Mouse (Mus musculus) B cell, adult 62 days (primary cell): ENCODE data around the gene Tmem220. TPM values are rescaled to one million over a fixed set of nuclear protein-coding genes. Genes with fewer than 3 reads are reported as not detected.

Experiments
- total RNA-seq: library from RNA; stranded (reverse); gene quantifications from 4 replicates; pipeline ENCODE4 v1.2.4, GENCODE M21; 2023

The Tmem220 gene
- 0.60 to 1.5 TPM in 2 of 4 replicates, not detected in the others for total RNA-seq

GRCm38 (mm10) chr11:67024867-67025477 lies at the start of gene Tmem220:
Gene Tmem220 (plus strand): TSS chr11:67025154.

GRCm38 (mm10) chr11:67052321-67052952 lies 27.5 kb downstream of the Tmem220 start, which contains the start of the genes Adprm and Sco1:
Gene Adprm (minus strand): TSS chr11:67052594.
Gene Sco1 (plus strand): TSS chr11:67052670.

GRCm38 (mm10) chr11:67078000-67078399 lies 53.0 kb downstream of the Tmem220 start, which contains the start of gene Myh3:
Gene Myh3 (plus strand): TSS chr11:67078300.

Other genes with a start within 250 kb of the Tmem220 start
- not detected in 4 replicates for gene Pirt, start 113.2 kb upstream of the Tmem220 start, total RNA-seq
- not detected in 4 replicates for gene Tmem238l, start 68.5 kb upstream of the Tmem220 start, total RNA-seq
- 28.5 to 34.6 TPM (median 31.3 TPM) in 4 replicates for gene Adprm, start 27.4 kb downstream of the Tmem220 start, total RNA-seq
- gene Sco1, start 27.5 kb downstream of the Tmem220 start, total RNA-seq, result 9.5 to 12.5 TPM (median 10.8 TPM) in 4 replicates
- 0.12 to 0.13 TPM in 2 of 4 replicates, not detected in the others for gene Myh3, start 53.1 kb downstream of the Tmem220 start, total RNA-seq
- not detected in 4 replicates for gene Myh2, start 145.9 kb downstream of the Tmem220 start, total RNA-seq
- not detected in 4 replicates for gene Myh1, start 174.9 kb downstream of the Tmem220 start, total RNA-seq
- gene Myh4, start 212.9 kb downstream of the Tmem220 start, total RNA-seq, result not detected in 4 replicates